Mouse (Mus musculus) cerebellum, adult 2 months (tissue): Measurements from ENCODE around the gene Cdc42bpa. TPM values are rescaled to one million over a fixed set of nuclear protein-coding genes. Genes with fewer than 3 reads are reported as not detected.

Experiments
- DNase-seq, 2 experiments: peaks; one replicate each; pipeline ENCODE4 v3.0.0; 2021
- H3K27ac ChIP-seq: fragments of 200-500 bp; 2 replicates; pipeline ENCODE4 v1.5.1; 2012; ENCODE audit warnings: low read length, control low read depth, inconsistent platforms; ENCODE audit not compliant: insufficient read depth
- H3K27me3 ChIP-seq: fragments of 200-500 bp; 2 replicates; pipeline ENCODE4 v1.6.1; 2012; ENCODE audit warnings: inconsistent platforms, mild to moderate bottlenecking, low read length, moderate library complexity; ENCODE audit not compliant: control insufficient read depth, insufficient read depth
- H3K4me1 ChIP-seq: fragments of 200-500 bp; 2 replicates; pipeline ENCODE4 v1.6.1; 2011; ENCODE audit warnings: low read length; ENCODE audit not compliant: control insufficient read depth, insufficient read depth
- H3K4me3 ChIP-seq: fragments of 200-500 bp; replicated peaks from 2 replicates; pipeline ENCODE3; 2011; ENCODE audit warnings: mild to moderate bottlenecking, low read depth, low read length, control low read depth; ENCODE audit not compliant: insufficient read depth
- CTCF ChIP-seq: fragments of 200-500 bp; IDR thresholded peaks from 2 replicates; pipeline ENCODE4 v1.5.1; 2011; ENCODE audit warnings: low read depth, mild to moderate bottlenecking, control low read depth, low read length, moderate library complexity, borderline replicate concordance; ENCODE audit not compliant: insufficient read depth
- POLR2A ChIP-seq: fragments of 200-500 bp; IDR thresholded peaks from 2 replicates; pipeline ENCODE4 v1.6.1; 2011; ENCODE audit warnings: low read length, control low read depth, borderline replicate concordance; ENCODE audit not compliant: insufficient read depth
- WGBS: fragments of 180-500 bp; shearing (Covaris S2); methylation state at CpG from one replicate; pipeline ENCODE4 v1.1.7; 2018; 5-methylcytosine and 5-hydroxymethylcytosine counted together
- polyA plus RNA-seq: library from polyadenylated mRNA; depleted of rRNA; stranded (reverse); fragments of >200 nt; gene quantifications from 2 replicates; pipeline ENCODE4 v1.2.3, GENCODE M21; 2012

The Cdc42bpa gene
- polyA plus RNA-seq, 1 experiment: 145 TPM

- H3K27ac ChIP-seq: no peak overlapping the region
- H3K4me3 ChIP-seq: no peak overlapping the region
- TF ChIP-seq CTCF (no peak), POLR2A (no peak)
- peaks cover 15% of the 10 kb centered on the region for H3K4me1 ChIP-seq
- 93% methylated on average over 2 of the region's 2 CpGs for WGBS
- H3K27me3 ChIP-seq: no peaks in the 10 kb centered on the region
- no peak for DNase-seq
Observed at GRCm38 (mm10) chr1:179947653-179948052, 12.6 kb upstream of the Cdc42bpa start.

- H3K4me3 ChIP-seq: no peak overlapping the region
- peak; percentile 60 to 73 for DNase-seq
- no peak for TF ChIP-seq CTCF
- TF ChIP-seq POLR2A: no peak
- WGBS: 15% methylated on average over 7 of the region's 7 CpGs
- peaks cover 8% of the 10 kb centered on the region; the same call in 1 of the 2 replicates for H3K4me1 ChIP-seq
- H3K27me3 ChIP-seq: no peaks in the 10 kb centered on the region
- no peak overlapping the region for H3K27ac ChIP-seq
Observed at GRCm38 (mm10) chr1:179951597-179951996, 8.7 kb upstream of the Cdc42bpa start.

- TF ChIP-seq POLR2A: no peak
- TF ChIP-seq CTCF: no peak
- Histone ChIP-seq H3K4me1 (peaks cover 4% of the 10 kb centered on the region; the same call in 1 of the 2 replicates), H3K27me3 (no peaks in the 10 kb centered on the region), H3K4me3 (no peak overlapping the region), H3K27ac (no peak overlapping the region)
- DNase-seq: no peak
- whole genome bisulfite sequencing: 84% methylated on average over 3 of the region's 3 CpGs
Observed at GRCm38 (mm10) chr1:179953251-179953650, 7.0 kb upstream of the Cdc42bpa start.

GRCm38 (mm10) chr1:179957431-179957830 is 2.8 kb upstream of the Cdc42bpa start:
- WGBS: 82% methylated on average over 3 of the region's 3 CpGs
- H3K27ac ChIP-seq: no peak overlapping the region
- TF ChIP-seq CTCF (no peak), POLR2A (no peak)
- DNase-seq: no peak
- H3K27me3 ChIP-seq: no peaks in the 10 kb centered on the region
- no peak overlapping the region for H3K4me3 ChIP-seq
- no peaks in the 10 kb centered on the region; the same call in 1 of the 2 replicates for H3K4me1 ChIP-seq

GRCm38 (mm10) chr1:179958871-179959720 is 1.2 kb upstream of the Cdc42bpa start:
- Histone ChIP-seq H3K27ac (peak overlapping the region; percentile 86), H3K27me3 (no peaks in the 10 kb centered on the region), H3K4me1 (no peaks in the 10 kb centered on the region; the same call in 1 of the 2 replicates), H3K4me3 (peak overlapping the region; percentile 68)
- TF ChIP-seq POLR2A (no peak), CTCF (no peak)
- WGBS: 8% methylated on average over 34 of the region's 41 CpGs
- DNase-seq: peak in 1 of 2 experiments; percentile 63

DNA sequence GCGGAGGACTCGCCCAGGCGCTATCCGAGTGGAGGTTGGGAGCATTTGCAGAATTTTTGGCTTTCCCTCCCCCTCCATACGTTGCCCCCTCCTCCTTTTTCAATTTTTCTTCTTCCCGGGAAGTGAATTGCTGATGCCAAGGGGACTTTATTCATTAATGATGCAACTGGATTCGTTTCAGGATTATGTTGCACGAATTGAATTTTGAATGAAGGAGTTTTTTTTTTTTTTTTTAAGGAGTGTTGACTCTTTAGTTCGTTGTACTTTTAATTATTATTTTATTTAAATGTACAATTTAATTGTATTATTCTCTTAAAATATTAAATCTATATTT is 238 bp downstream of the Cdc42bpa start:
- TF ChIP-seq CTCF (no peak), POLR2A (no peak)
- Histone ChIP-seq H3K27ac (peak overlapping the region; percentile 85), H3K4me3 (peak overlapping the region; percentile 60), H3K4me1 (no peaks in the 10 kb centered on the region; the same call in 1 of the 2 replicates), H3K27me3 (no peaks in the 10 kb centered on the region)
- DNase-seq: no peak
- 0% methylated on average over 9 of the region's 9 CpGs for WGBS

- peak overlapping the region; percentile 69; the same call in 1 of the 2 replicates for H3K27ac ChIP-seq
- under 1% methylated on average over 16 of the region's 16 CpGs for WGBS
- no peaks in the 10 kb centered on the region for H3K27me3 ChIP-seq
- DNase-seq: peak in 1 of 2 experiments; percentile 60
- peak overlapping the region; percentile 99 for H3K4me3 ChIP-seq
- H3K4me1 ChIP-seq: no peaks in the 10 kb centered on the region; the same call in 1 of the 2 replicates
- TF ChIP-seq POLR2A (no peak), CTCF (no peak)
Observed at GRCm38 (mm10) chr1:179960882-179961698, 818 bp downstream of the Cdc42bpa start.

DNA sequence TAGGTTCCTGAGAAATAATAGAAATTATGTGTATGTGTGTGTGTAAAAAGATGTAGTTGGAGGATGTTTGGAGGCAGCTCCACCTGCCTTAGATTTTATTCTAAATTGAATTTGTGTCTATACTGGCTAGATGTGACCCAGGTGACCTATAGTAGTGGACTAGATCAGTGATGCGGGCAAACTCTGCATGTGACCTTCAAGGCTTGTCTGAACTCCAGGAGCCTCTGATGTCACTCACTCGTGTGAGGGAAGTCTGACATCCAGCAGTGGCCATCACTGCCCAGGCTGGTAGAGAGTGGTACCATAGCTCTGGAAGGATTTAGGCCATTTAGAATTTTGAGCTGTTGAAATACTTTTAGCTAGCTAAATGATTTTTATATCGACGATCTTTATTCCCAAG is 1.5 kb downstream of the Cdc42bpa start:
- no peak for TF ChIP-seq CTCF
- TF ChIP-seq POLR2A: no peak
- no peaks in the 10 kb centered on the region; the same call in 1 of the 2 replicates for H3K4me1 ChIP-seq
- peak overlapping the region; percentile 99 for H3K4me3 ChIP-seq
- 24% methylated on average over 4 of the region's 4 CpGs for WGBS
- peak overlapping the region; percentile 79 for H3K27ac ChIP-seq
- DNase-seq: peak; percentile 50 to 60
- H3K27me3 ChIP-seq: no peaks in the 10 kb centered on the region
